Mouse (Mus musculus) midbrain, embryonic 16.5 days (tissue): ENCODE measurements around the gene Vgll2. TPM values are rescaled to one million over a fixed set of nuclear protein-coding genes. Genes with fewer than 3 reads are reported as not detected.

ENCODE experiments used
- ATAC-seq: fragments of 200-750 bp; cut with Nextera tagmentation; 2 replicates; pipeline ENCODE4 v1.8.0; 2017; ENCODE audit warnings: moderate TSS enrichment
- H3K27ac ChIP-seq: fragments of 300-500 bp; sonication (generic); 2 replicates; pipeline ENCODE4 v1.5.1; 2014; ENCODE audit warnings: mild to moderate bottlenecking, low read length, mixed read lengths
- H3K27me3 ChIP-seq: fragments of 300-500 bp; sonication (generic); 2 replicates; pipeline ENCODE4 v1.6.1; 2014; ENCODE audit warnings: low read depth, low read length, mixed read lengths; ENCODE audit not compliant: control insufficient read depth, insufficient read depth
- H3K36me3 ChIP-seq: fragments of 300-500 bp; sonication (generic); 2 replicates; pipeline ENCODE4 v1.6.1; 2014; ENCODE audit warnings: mild to moderate bottlenecking, low read length, moderate library complexity, mixed read lengths; ENCODE audit not compliant: control insufficient read depth, insufficient read depth
- H3K4me1 ChIP-seq: fragments of 300-500 bp; sonication (generic); 2 replicates; pipeline ENCODE4 v1.6.1; 2014; ENCODE audit warnings: mild to moderate bottlenecking, low read length, mixed read lengths; ENCODE audit not compliant: control insufficient read depth, insufficient read depth
- H3K4me2 ChIP-seq: fragments of 300-500 bp; sonication (generic); 2 replicates; pipeline ENCODE4 v1.6.1; 2014; ENCODE audit warnings: mild to moderate bottlenecking, low read length, mixed read lengths
- H3K4me3 ChIP-seq: fragments of 300-500 bp; sonication (generic); 2 replicates; pipeline ENCODE4 v1.5.1; 2014; ENCODE audit warnings: low read depth, mild to moderate bottlenecking, low read length, moderate library complexity, mixed read lengths
- H3K9ac ChIP-seq: fragments of 300-500 bp; sonication (generic); 2 replicates; pipeline ENCODE4 v1.6.1; 2014; ENCODE audit warnings: low read depth, low read length, mixed read lengths
- H3K9me3 ChIP-seq: fragments of 300-500 bp; sonication (generic); replicated peaks from 2 replicates; pipeline ENCODE4 v1.6.1; 2014; ENCODE audit warnings: mild to moderate bottlenecking, low read length, mixed read lengths; ENCODE audit not compliant: control insufficient read depth, poor library complexity, severe bottlenecking
- WGBS: fragments of 180-500 bp; shearing (Covaris S2); extraction: QIAGEN DNeasy Blood & Tissue Kit; methylation state at CpG from one replicate; pipeline ENCODE4 v1.1.7; 2014; 5-methylcytosine and 5-hydroxymethylcytosine counted together
- microRNA-seq: library from miRNA; unstranded; fragments of <30 nt; microRNA quantifications from one replicate; pipeline ENCODE4, GENCODE M21; 2017
- polyA plus RNA-seq: library from polyadenylated mRNA; unstranded; fragments of >200 nt; fragmentation: Nextera tagmentation; extraction: Ambion mirVana; gene quantifications from 2 replicates; pipeline ENCODE4 v1.2.1, GENCODE M21; 2015

Vgll2 gene
- polyA plus RNA-seq, 1 experiment from 2014 or later = 0.60 TPM

DNA sequence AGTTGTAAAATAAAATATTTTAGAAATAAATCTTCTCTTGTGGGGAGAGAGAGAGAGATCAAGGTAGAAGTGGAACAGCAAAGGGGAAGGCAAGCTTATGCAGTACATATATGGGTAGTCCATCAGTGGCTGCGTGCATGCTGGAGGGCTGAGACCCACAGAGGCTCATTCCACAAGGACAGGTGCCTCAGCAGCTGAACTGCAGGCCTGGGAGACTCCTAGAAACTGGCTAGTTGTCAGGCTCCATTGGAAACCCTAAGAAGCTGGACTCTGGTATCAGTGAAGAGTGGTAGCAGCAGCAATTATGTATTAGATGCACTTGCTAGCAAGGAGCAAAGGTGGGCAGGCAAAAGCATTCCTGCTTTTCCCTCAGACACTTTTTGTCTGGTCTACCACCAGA lies 17.1 kb downstream of the Vgll2 start:
- no peak overlapping the region for H3K9ac ChIP-seq
- H3K36me3 ChIP-seq = no peaks in the 10 kb centered on the region
- H3K9me3 ChIP-seq = no peaks in the 10 kb centered on the region
- ATAC-seq = no peak
- H3K4me3 ChIP-seq = no peak overlapping the region
- H3K4me2 ChIP-seq = no peak overlapping the region
- no peaks in the 10 kb centered on the region for H3K4me1 ChIP-seq
- WGBS = 64% methylated on average over 1 of the region's 1 CpGs
- no peak overlapping the region for H3K27ac ChIP-seq
- H3K27me3 ChIP-seq = no peaks in the 10 kb centered on the region

- Histone ChIP-seq H3K27ac (no peak overlapping the region), H3K27me3 (no peaks in the 10 kb centered on the region), H3K9ac (no peak overlapping the region), H3K36me3 (no peaks in the 10 kb centered on the region), H3K9me3 (no peaks in the 10 kb centered on the region), H3K4me1 (no peaks in the 10 kb centered on the region), H3K4me3 (no peak overlapping the region), H3K4me2 (no peak overlapping the region)
- 58% methylated on average over 5 of the region's 5 CpGs for WGBS
- no peak for ATAC-seq
These were observed 20.8 kb downstream of the Vgll2 start for GRCm38 (mm10) chr10:52043086-52043485.

GRCm38 (mm10) chr10:52048287-52048686 lies 26.0 kb downstream of the Vgll2 start:
- H3K27me3 ChIP-seq = no peaks in the 10 kb centered on the region
- H3K9me3 ChIP-seq = no peaks in the 10 kb centered on the region
- H3K9ac ChIP-seq = no peak overlapping the region
- H3K4me3 ChIP-seq = no peak overlapping the region
- no peaks in the 10 kb centered on the region for H3K36me3 ChIP-seq
- H3K4me1 ChIP-seq = no peaks in the 10 kb centered on the region
- no peak overlapping the region for H3K27ac ChIP-seq
- H3K4me2 ChIP-seq = no peak overlapping the region
- WGBS = 73% methylated on average over 3 of the region's 3 CpGs
- ATAC-seq = no peak

- no peak for ATAC-seq
These were observed 50.2 kb downstream of the Vgll2 start for GRCm38 (mm10) chr10:52072482-52072881.

More at GRCm38 (mm10) chr10:52072482-52072881, 50.2 kb downstream of the Vgll2 start:
- no peaks in the 10 kb centered on the region for H3K4me1 ChIP-seq
- no peaks in the 10 kb centered on the region for H3K27me3 ChIP-seq
- no peak overlapping the region for H3K27ac ChIP-seq
- no peaks in the 10 kb centered on the region for H3K36me3 ChIP-seq
- H3K9me3 ChIP-seq = no peaks in the 10 kb centered on the region
- no peak overlapping the region for H3K4me2 ChIP-seq
- H3K9ac ChIP-seq = no peak overlapping the region
- no peak overlapping the region for H3K4me3 ChIP-seq

Small RNAs within 50 kb of the gene (microRNA-seq; reads per million reads assigned to microRNA genes)
- gene Gm24084 = not detected

Other genes with a start within 250 kb of the Vgll2 start
- gene Ros1, start 172.7 kb downstream of the Vgll2 start, polyA plus RNA-seq = not detected in 2 replicates
- gene Dcbld1, start 211.1 kb downstream of the Vgll2 start, polyA plus RNA-seq = 18.7 and 20.4 TPM in 2 replicates